Mouse (Mus musculus): ENCODE measurements around the gene Bcl2l15.

DNA sequence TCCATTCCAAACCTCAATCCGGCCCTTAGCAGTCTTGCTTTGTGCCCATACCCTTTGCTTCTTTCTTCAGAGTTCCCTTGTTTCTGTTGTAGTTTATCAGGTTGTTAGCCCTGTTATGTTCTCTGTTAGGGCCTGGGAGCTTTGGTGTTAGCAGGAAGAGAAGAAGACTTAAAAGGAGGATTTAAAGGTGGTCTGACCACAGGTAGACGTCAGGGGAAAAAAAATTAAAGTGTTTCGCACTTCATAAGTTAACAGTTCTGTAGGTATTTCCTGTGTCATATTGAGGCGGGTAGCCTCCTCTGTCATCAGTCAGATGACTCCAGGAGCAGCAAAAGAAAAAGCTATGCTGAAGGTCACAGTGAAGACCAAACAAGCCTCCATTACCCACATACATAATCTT is 35.6 kb downstream of the Bcl2l15 start:
- no peak for TF ChIP-seq ZC3H11A (IDR thresholded peaks at IDR 0.05; ENCODE audit: borderline replicate concordance, low read depth, low read length)
- TF ChIP-seq ZNF384 (IDR thresholded peaks at IDR 0.05; ENCODE audit: low read depth, low read length): no peak
